In genomic region chr19:32199861-32200574, GRCm38 (mm10) we compare ENCODE assay signal across 13 mouse cellular contexts.
DNase-seq lines count a peak whose midpoint lies in the region; ATAC-seq and TF ChIP-seq lines count a peak whose summit lies in the region.
"Had no signal": no experiment of that assay in that cellular context is flagged by ENCODE, and none has a peak within 500 bp of the region (broad histone marks: within the 10 kb centered on the region; RNA-seq: fewer than 3 reads in every experiment).

No protein-coding gene starts in this region.

- 46% methylated on average over 4 of the region's 4 CpGs for WGBS in heart, embryonic 14.5 days
- WGBS in lung, embryonic 14.5 days: 56% methylated on average over 4 of the region's 4 CpGs
- 65% methylated on average over 4 of the region's 4 CpGs for whole genome bisulfite sequencing in lung, adult 2 months
- WGBS in liver, embryonic 15.5 days (ENCODE audit: insufficient replicate concordance): 57% methylated on average over 4 of the region's 4 CpGs
- 59% methylated on average over 4 of the region's 4 CpGs for WGBS in stomach, postnatal 0 days

- no peak for DNase-seq in heart, postnatal 36 days
- DNase-seq in lung, embryonic 14.5 days: peak; percentile 67
- no peak for DNase-seq in lung, adult 2 months
- DNase-seq in stomach, postnatal 0 days (ENCODE audit: low spot score): no peak
- DNase-seq in layer of hippocampus, postnatal 10 days (ENCODE audit: low spot score in 2 of 2): no peak
- DNase-seq in spleen, postnatal 4 days (ENCODE audit: low spot score in 2 of 2): no peak
- DNase-seq: cerebellum, adult 2 months; kidney, adult 11 months; retina, postnatal 1 day had no signal

- peak; percentile 31 for TF ChIP-seq CTCF in lung, embryonic 14.5 days (IDR thresholded peaks at IDR 0.05; ENCODE audit: low read depth)
- no peak for TF ChIP-seq CTCF in lung, adult 2 months (IDR thresholded peaks at IDR 0.05; ENCODE audit: insufficient read depth, low read length)
- TF ChIP-seq CTCF in stomach, postnatal 0 days (IDR thresholded peaks at IDR 0.05; ENCODE audit: low read depth): peak; percentile 40

- no peak overlapping the region for H3K9ac ChIP-seq in heart, embryonic 14.5 days (ENCODE audit: low read length)
- H3K9ac ChIP-seq in lung, embryonic 14.5 days: no peak overlapping the region
- H3K9ac ChIP-seq in liver, embryonic 15.5 days: no peak overlapping the region
- H3K9ac ChIP-seq in stomach, postnatal 0 days (ENCODE audit: low read length): no peak overlapping the region
- H3K9ac ChIP-seq: embryonic facial prominence, embryonic 13.5 days; forebrain, embryonic 15.5 days had no signal

- H3K27ac ChIP-seq in heart, embryonic 14.5 days (replicated peaks in 1 of 2; ENCODE audit: control insufficient read depth in 1 of 2, insufficient read depth in 1 of 2, low read depth in 2 of 2, low read length in 2 of 2): peak overlapping the region; percentile 29 to 30; a peak in 1 of 4 replicates
- peak overlapping the region; percentile 55; the same call in 1 of the 2 replicates for H3K27ac ChIP-seq in lung, embryonic 14.5 days (ENCODE audit: low read depth)
- H3K27ac ChIP-seq in liver, embryonic 15.5 days (replicated peaks): peak overlapping the region; percentile 16; the same call in 1 of the 2 replicates
- H3K27ac ChIP-seq in stomach, postnatal 0 days (replicated peaks): no peak overlapping the region
- H3K27ac ChIP-seq: embryonic facial prominence, embryonic 13.5 days; forebrain, embryonic 15.5 days had no signal

- H3K36me3 ChIP-seq in heart, embryonic 14.5 days (ENCODE audit: control insufficient read depth, insufficient read depth, low read length): no peaks in the 10 kb centered on the region
- no peaks in the 10 kb centered on the region for H3K36me3 ChIP-seq in lung, embryonic 14.5 days (ENCODE audit: insufficient read depth)
- H3K36me3 ChIP-seq in liver, embryonic 15.5 days (replicated peaks): peaks cover 20% of the 10 kb centered on the region
- H3K36me3 ChIP-seq in stomach, postnatal 0 days (ENCODE audit: control insufficient read depth, insufficient read depth, low read length): no peaks in the 10 kb centered on the region
- H3K36me3 ChIP-seq: embryonic facial prominence, embryonic 13.5 days; forebrain, embryonic 15.5 days had no signal

- H3K4me1 ChIP-seq in heart, embryonic 14.5 days (ENCODE audit: control insufficient read depth in 2 of 2, insufficient read depth in 2 of 2, low read length in 2 of 2): peaks cover 18 to 43% of the 10 kb centered on the region in 2 experiments
- peaks cover 10% of the 10 kb centered on the region for H3K4me1 ChIP-seq in lung, embryonic 14.5 days (ENCODE audit: insufficient read depth)
- peaks cover 30% of the 10 kb centered on the region for H3K4me1 ChIP-seq in lung, adult 2 months (ENCODE audit: control insufficient read depth, insufficient read depth, low read length)
- H3K4me1 ChIP-seq in liver, embryonic 15.5 days (replicated peaks): peaks cover 63% of the 10 kb centered on the region
- 0 out of 2 replicates have a peak, but pooled peaks cover 6% of the 10 kb centered on the region for H3K4me1 ChIP-seq in stomach, postnatal 0 days (replicated peaks; ENCODE audit: control insufficient read depth, insufficient read depth)
- H3K4me1 ChIP-seq: forebrain, embryonic 15.5 days had no signal

- no peak for TF ChIP-seq POLR2A in lung, adult 2 months (IDR thresholded peaks at IDR 0.05; ENCODE audit: borderline replicate concordance, extremely low read depth, low read depth, low read length)

- no peaks in the 10 kb centered on the region for H3K9me3 ChIP-seq in heart, embryonic 14.5 days (ENCODE audit: control insufficient read depth, low read length)
- no peaks in the 10 kb centered on the region for H3K9me3 ChIP-seq in lung, embryonic 14.5 days (ENCODE audit: low read depth, low read length)
- no peaks in the 10 kb centered on the region for H3K9me3 ChIP-seq in liver, embryonic 15.5 days (replicated peaks)
- H3K9me3 ChIP-seq in stomach, postnatal 0 days (ENCODE audit: control insufficient read depth, low read length): no peaks in the 10 kb centered on the region
- H3K9me3 ChIP-seq: embryonic facial prominence, embryonic 13.5 days; forebrain, embryonic 15.5 days had no signal

- no peaks in the 10 kb centered on the region for H3K27me3 ChIP-seq in heart, embryonic 14.5 days (ENCODE audit: control insufficient read depth, insufficient read depth, low read length)
- H3K27me3 ChIP-seq in lung, embryonic 14.5 days (ENCODE audit: insufficient read depth, low read length): no peaks in the 10 kb centered on the region
- H3K27me3 ChIP-seq in liver, embryonic 15.5 days: no peaks in the 10 kb centered on the region
- no peaks in the 10 kb centered on the region for H3K27me3 ChIP-seq in stomach, postnatal 0 days (ENCODE audit: control insufficient read depth, insufficient read depth, low read length)
- H3K27me3 ChIP-seq: embryonic facial prominence, embryonic 13.5 days; forebrain, embryonic 15.5 days had no signal

- H3K4me2 ChIP-seq in heart, embryonic 14.5 days (ENCODE audit: low read length): no peak overlapping the region
- no peak overlapping the region for H3K4me2 ChIP-seq in lung, embryonic 14.5 days
- H3K4me2 ChIP-seq in liver, embryonic 15.5 days: no peak overlapping the region
- no peak overlapping the region for H3K4me2 ChIP-seq in stomach, postnatal 0 days (replicated peaks; ENCODE audit: low read depth)
- H3K4me2 ChIP-seq: embryonic facial prominence, embryonic 13.5 days; forebrain, embryonic 15.5 days had no signal

- H3K4me3 ChIP-seq in heart, embryonic 14.5 days (ENCODE audit: control insufficient read depth in 1 of 2, insufficient read depth in 1 of 2, low read depth in 1 of 2, low read length in 2 of 2): no peak overlapping the region
- H3K4me3 ChIP-seq in lung, embryonic 14.5 days (ENCODE audit: low read depth, low read length): no peak overlapping the region
- no peak overlapping the region for H3K4me3 ChIP-seq in lung, adult 2 months (replicated peaks; ENCODE audit: extremely low read depth, low read depth, low read length)
- H3K4me3 ChIP-seq in liver, embryonic 15.5 days (replicated peaks): no peak overlapping the region
- no peak overlapping the region for H3K4me3 ChIP-seq in stomach, postnatal 0 days (ENCODE audit: low read depth, low read length)
- H3K4me3 ChIP-seq: embryonic facial prominence, embryonic 13.5 days; forebrain, embryonic 15.5 days had no signal

- ATAC-seq in heart, embryonic 14.5 days (ENCODE audit: insufficient number of reproducible peaks, insufficient read depth, low FRiP score, low read depth): no peak
- peak; percentile 84 for ATAC-seq in lung, embryonic 14.5 days (ENCODE audit: insufficient read depth)
- ATAC-seq in liver, embryonic 15.5 days (ENCODE audit: insufficient read depth): peak; percentile 25
- no peak for ATAC-seq in stomach, postnatal 0 days (ENCODE audit: low FRiP score, low TSS enrichment)

- TF ChIP-seq EP300 in stomach, postnatal 0 days (optimal IDR thresholded peaks at IDR 0.05): no peak

- intact Hi-C loops in heart, postnatal 36 days (cut with DNase I): loop anchor here (5.0 kb wide), 1 partner anchor 187 kb away; the partner anchor contains the start of gene Sgms1

Comparison
In these comparisons a context has a peak if more than half of its experiments do, and no peak if none do; other contexts are left out.
1. ATAC-seq: peak in lung, embryonic 14.5 days (single experiment) and liver, embryonic 15.5 days (single experiment); none in heart, embryonic 14.5 days (single experiment) and stomach, postnatal 0 days (single experiment).